Mouse (Mus musculus): ENCODE results near the gene Tdo2.

GRCm38 (mm10) chr3:81910286-81911036 lies 65.5 kb downstream of the Tdo2 start:
- TF ChIP-seq CTCF (IDR thresholded peaks at IDR 0.05; ENCODE audit: insufficient read depth, low read length) (no peak), POLR2A (IDR thresholded peaks at IDR 0.05; ENCODE audit: borderline replicate concordance, extremely low read depth, low read depth, low read length) (no peak)

All from lung, adult 2 months (tissue).